Mouse (Mus musculus): ENCODE measurements around the gene Rbm19.

DNA sequence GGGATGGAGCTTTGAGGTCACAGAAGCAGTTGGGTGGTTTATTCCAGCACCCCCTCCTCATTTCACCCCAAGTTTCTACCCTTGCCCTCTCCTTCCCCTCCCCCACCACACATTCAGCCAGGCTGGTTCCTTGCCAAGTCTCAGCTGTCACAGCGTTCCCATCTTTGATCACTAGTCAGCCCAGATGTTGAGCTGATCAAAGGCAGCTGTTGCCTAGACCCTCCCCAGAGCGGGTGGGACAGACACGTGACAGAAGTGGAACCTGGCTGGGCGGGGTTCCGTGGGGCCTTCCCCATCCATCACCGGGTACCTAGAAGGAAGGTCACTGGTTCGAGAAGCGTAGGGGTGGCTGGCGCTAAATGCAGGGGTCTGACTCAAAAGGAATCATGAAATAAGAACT lies 19.2 kb upstream of the Rbm19 start:
- TF ChIP-seq FLI1 (IDR thresholded peaks at IDR 0.05; ENCODE audit: low read length) = no peak
- TF ChIP-seq GATA1 (IDR thresholded peaks at IDR 0.05; ENCODE audit: borderline replicate concordance, low read length) = no peak

Data from megakaryocyte, embryonic 14.5 days (primary cell).